Mouse (Mus musculus) heart, postnatal 25 days (tissue): Measurements from ENCODE around the gene Gm20903. TPM values are rescaled to one million over a fixed set of nuclear protein-coding genes. Genes with fewer than 3 reads are reported as not detected.
"Not testable (repeated sequence)": the region's sequence is repeated elsewhere in the genome, so short reads cannot be mapped to it uniquely, and the experiment has no call there.

Experiments used
- DNase-seq: peaks from one replicate; pipeline ENCODE4 v3.0.0; 2022; ENCODE audit warnings: low spot score
- intact Hi-C: fragments of 180-260 bp; cut with DNase I; formaldehyde crosslinking; loops from one replicate; pipeline ENCODE4 v1.15.1; 2025
- total RNA-seq, 2 experiments: library from RNA; stranded (reverse); gene quantifications; 2 replicates each; pipeline ENCODE4 v1.2.3; 2021

Gm20903 gene
- not detected for total RNA-seq

DNA sequence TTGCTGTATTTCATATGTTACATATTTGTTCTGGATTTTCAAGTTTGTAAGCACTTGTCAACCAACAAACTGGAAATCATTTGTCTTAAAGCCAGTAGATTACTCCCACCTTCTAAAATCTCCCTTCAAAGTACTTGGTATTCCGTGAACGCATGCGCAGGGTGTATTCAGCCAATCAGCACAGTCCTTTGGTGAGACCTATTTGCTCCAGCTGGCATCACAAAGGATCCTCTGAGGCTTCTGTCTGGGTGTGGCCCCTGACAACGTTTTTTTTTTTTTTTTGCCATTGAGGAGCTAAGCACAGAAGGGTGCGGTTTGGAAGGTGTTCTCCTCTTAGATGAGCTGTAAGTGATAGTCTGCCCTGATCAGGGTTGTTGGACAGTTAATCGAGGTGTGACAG is at the start of gene Gm20903:
TSS of gene Gm20903 (plus strand) at position 301 of the 400 bp plus-strand sequence.
- intact Hi-C loops, DNase-seq: not testable (repeated sequence)
